Mouse (Mus musculus) heart, embryonic 10.5 days (tissue): ENCODE results near the gene Irf7. TPM values are rescaled to one million over a fixed set of nuclear protein-coding genes. Genes with fewer than 3 reads are reported as not detected.

Source experiments
- DNase-seq: peaks from one replicate; pipeline ENCODE4 v3.0.0-alpha.2; 2017; ENCODE audit warnings: low spot score
- H3K27ac ChIP-seq: fragments of 300-500 bp; sonication (generic); 2 replicates; pipeline ENCODE4 v1.5.1; 2016; ENCODE audit warnings: mild to moderate bottlenecking
- H3K27me3 ChIP-seq: fragments of 300-500 bp; sonication (generic); 2 replicates; pipeline ENCODE4 v1.6.1; 2016; ENCODE audit warnings: mild to moderate bottlenecking; ENCODE audit not compliant: poor library complexity, insufficient read depth, severe bottlenecking
- H3K36me3 ChIP-seq: fragments of 300-500 bp; sonication (generic); 2 replicates; pipeline ENCODE4 v1.6.1; 2016; ENCODE audit warnings: mild to moderate bottlenecking, moderate library complexity
- H3K4me1 ChIP-seq: fragments of 300-500 bp; sonication (generic); 2 replicates; pipeline ENCODE4 v1.6.1; 2016; ENCODE audit warnings: mild to moderate bottlenecking
- H3K4me3 ChIP-seq: fragments of 300-500 bp; sonication (generic); 2 replicates; pipeline ENCODE4 v1.5.1; 2016; ENCODE audit warnings: mild to moderate bottlenecking, moderate library complexity
- H3K9me3 ChIP-seq: fragments of 300-500 bp; sonication (generic); 2 replicates; pipeline ENCODE4 v1.6.1; 2016; ENCODE audit warnings: mild to moderate bottlenecking, moderate library complexity
- WGBS: fragments of 180-500 bp; shearing (Covaris S2); methylation state at CpG from one replicate; pipeline ENCODE4 v1.1.7; 2016; 5-methylcytosine and 5-hydroxymethylcytosine counted together
- polyA plus RNA-seq: library from polyadenylated mRNA; unstranded; fragments of >200 nt; fragmentation: Nextera tagmentation; extraction: Ambion mirVana; gene quantifications from 2 replicates; pipeline ENCODE4 v1.2.1, GENCODE M21; 2016

Gene Irf7
- polyA plus RNA-seq, 1 experiment from 2014 or later = 0.39 TPM

DNA sequence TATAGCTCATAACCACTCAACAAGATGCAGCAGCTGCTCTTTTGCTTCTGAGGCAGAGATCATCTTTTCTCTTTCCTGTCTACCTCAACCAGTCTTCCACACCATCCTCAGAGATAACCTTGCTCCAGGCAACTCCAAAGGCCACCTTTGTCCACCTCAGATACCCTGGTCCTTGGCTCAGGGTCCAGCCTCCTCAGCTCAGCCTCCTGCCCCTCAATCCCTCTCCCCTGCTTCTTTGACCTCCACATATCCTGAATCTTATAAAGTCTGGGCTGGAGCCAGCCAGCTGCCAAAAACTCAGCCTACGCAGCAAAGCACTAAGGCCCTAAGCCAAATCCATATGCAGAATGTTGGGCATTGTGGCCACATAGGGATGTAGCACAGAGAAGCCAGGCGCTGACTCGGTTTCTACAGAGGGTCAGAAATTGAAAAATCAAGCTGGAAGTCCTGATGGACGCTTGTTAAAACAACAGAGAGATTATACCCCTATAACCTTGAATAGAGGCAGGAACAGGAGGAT lies 43.5 kb downstream of the Irf7 start:
- H3K27ac ChIP-seq = peak overlapping the region; percentile 96
- H3K4me3 ChIP-seq = no peak overlapping the region
- H3K9me3 ChIP-seq = no peaks in the 10 kb centered on the region
- no peaks in the 10 kb centered on the region for H3K27me3 ChIP-seq
- WGBS = 87% methylated on average over 4 of the region's 4 CpGs
- peaks cover 17% of the 10 kb centered on the region for H3K36me3 ChIP-seq
- peaks cover 34% of the 10 kb centered on the region for H3K4me1 ChIP-seq
- no peak for DNase-seq

GRCm38 (mm10) chr7:141222126-141222467 lies 44.2 kb downstream of the Irf7 start:
- Histone ChIP-seq H3K9me3 (no peaks in the 10 kb centered on the region), H3K36me3 (peaks cover 24% of the 10 kb centered on the region), H3K4me1 (peaks cover 41% of the 10 kb centered on the region), H3K27ac (peak overlapping the region; percentile 96), H3K27me3 (no peaks in the 10 kb centered on the region), H3K4me3 (peak overlapping the region; percentile 71)
- WGBS = 10% methylated on average over 8 of the region's 8 CpGs
- DNase-seq = no peak

DNA sequence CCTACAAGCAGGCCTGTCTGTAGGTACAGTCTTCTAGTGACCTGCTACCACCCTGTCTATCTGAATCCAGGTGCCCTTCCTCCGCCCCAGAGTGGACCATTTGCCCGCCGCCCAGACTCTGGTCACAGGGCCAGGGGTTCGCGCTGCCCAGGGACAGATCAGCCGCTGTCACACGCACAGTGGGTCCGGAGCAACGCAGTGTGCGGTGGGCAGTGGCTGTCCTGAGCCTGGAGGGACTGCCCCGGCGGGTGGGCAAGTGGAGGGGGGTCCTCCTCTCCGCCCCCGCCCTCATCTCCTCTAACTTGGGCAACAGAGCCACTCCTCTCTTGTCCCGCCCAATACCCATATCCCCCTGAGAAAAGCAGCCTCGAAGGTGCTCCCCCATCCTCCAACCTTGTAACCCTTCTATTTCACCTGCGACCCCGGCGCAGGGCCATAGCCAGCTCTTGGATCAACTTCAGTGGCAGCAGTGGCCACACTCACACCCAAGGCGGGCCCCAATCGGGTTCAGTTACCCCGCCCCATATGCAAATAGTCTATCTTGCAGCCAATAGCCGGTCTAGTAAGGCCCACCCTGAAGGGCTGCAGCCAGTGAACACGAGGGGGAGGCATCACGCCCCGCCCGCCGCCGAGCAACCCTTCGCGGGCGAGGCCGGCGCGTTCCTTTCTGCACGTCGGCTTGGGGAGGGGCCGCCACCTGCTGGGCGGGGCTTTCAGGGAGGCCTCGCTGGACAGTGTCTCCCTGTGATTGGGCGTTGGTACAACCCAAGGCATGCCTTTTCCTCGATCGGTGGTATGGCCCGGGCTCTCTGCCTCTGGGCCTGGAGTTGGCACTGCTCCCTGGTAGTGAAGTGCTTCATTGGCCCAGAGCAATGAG lies 44.8 kb downstream of the Irf7 start:
- H3K27ac ChIP-seq = peak overlapping the region; percentile 96
- no peaks in the 10 kb centered on the region for H3K27me3 ChIP-seq
- WGBS = 2% methylated on average over 44 of the region's 44 CpGs
- H3K4me1 ChIP-seq = peaks cover 47% of the 10 kb centered on the region
- peaks cover 24% of the 10 kb centered on the region for H3K36me3 ChIP-seq
- H3K4me3 ChIP-seq = peak overlapping the region; percentile 71
- DNase-seq = peak; percentile 100
- no peaks in the 10 kb centered on the region for H3K9me3 ChIP-seq

GRCm38 (mm10) chr7:141220377-141220776 lies 45.9 kb downstream of the Irf7 start:
- 79% methylated on average over 1 of the region's 1 CpGs for WGBS
- Histone ChIP-seq H3K27me3 (no peaks in the 10 kb centered on the region), H3K27ac (peak overlapping the region; percentile 96), H3K4me3 (peak overlapping the region; percentile 71), H3K4me1 (peaks cover 54% of the 10 kb centered on the region), H3K9me3 (no peaks in the 10 kb centered on the region), H3K36me3 (peaks cover 24% of the 10 kb centered on the region)
- no peak for DNase-seq

- H3K4me1 ChIP-seq = peaks cover 60% of the 10 kb centered on the region
- H3K27ac ChIP-seq = peak overlapping the region; percentile 37; the same call in 1 of the 2 replicates
Observed at GRCm38 (mm10) chr7:141219558-141220099, 46.7 kb downstream of the Irf7 start.

DNA sequence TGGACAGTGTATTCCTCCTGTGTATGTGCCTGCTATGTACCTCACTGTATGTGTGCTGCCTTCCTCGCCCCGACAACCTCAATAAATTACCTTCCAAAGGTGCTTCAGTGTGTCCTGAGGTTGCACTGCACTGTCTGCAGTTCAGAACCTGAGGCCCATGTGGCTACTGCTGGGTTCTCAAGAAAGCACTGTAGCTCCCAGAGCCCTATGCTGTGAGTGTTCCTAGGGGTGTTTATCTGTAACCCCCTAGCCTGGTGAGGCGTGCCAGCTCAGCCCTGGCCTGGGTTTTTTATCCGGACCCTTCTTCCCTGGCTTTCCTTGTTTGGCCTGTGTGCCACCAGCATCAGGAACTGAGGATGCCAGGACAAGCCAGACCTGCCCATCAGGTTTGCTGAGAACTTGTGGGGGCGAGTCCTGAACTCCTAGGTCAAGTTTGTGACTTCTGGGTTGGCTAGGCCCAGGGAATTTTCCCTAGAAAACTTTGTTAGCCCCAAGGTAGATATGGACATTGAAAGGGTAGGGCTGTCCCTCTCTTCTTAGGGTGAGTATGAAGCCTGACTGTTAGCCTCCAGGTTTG lies 47.6 kb downstream of the Irf7 start:
- 91% methylated on average over 5 of the region's 5 CpGs for WGBS
- no peaks in the 10 kb centered on the region for H3K9me3 ChIP-seq
- H3K27ac ChIP-seq = no peak overlapping the region
- peaks cover 68% of the 10 kb centered on the region for H3K4me1 ChIP-seq
- H3K4me3 ChIP-seq = no peak overlapping the region
- 0 out of 2 replicates have a peak, but pooled peaks cover 2% of the 10 kb centered on the region for H3K27me3 ChIP-seq
- peaks cover 24% of the 10 kb centered on the region for H3K36me3 ChIP-seq
- no peak for DNase-seq

More at GRCm38 (mm10) chr7:141219558-141220099, 46.7 kb downstream of the Irf7 start:
- 88% methylated on average over 1 of the region's 1 CpGs for WGBS
- H3K36me3 ChIP-seq = peaks cover 24% of the 10 kb centered on the region
- H3K4me3 ChIP-seq = no peak overlapping the region
- H3K27me3 ChIP-seq = no peaks in the 10 kb centered on the region
- no peaks in the 10 kb centered on the region for H3K9me3 ChIP-seq
- no peak for DNase-seq

- H3K4me3 ChIP-seq = no peak overlapping the region
- peaks cover 71% of the 10 kb centered on the region for H3K4me1 ChIP-seq
- 0 out of 2 replicates have a peak overlapping the region, but pooled peaks have one; percentile 12 for H3K27ac ChIP-seq
- peaks cover 24% of the 10 kb centered on the region for H3K36me3 ChIP-seq
- H3K27me3 ChIP-seq = 0 out of 2 replicates have a peak, but pooled peaks cover 3% of the 10 kb centered on the region
- WGBS = 82% methylated on average over 3 of the region's 3 CpGs
- no peak for DNase-seq
- no peaks in the 10 kb centered on the region for H3K9me3 ChIP-seq
Observed at GRCm38 (mm10) chr7:141218141-141218540, 48.1 kb downstream of the Irf7 start.

- peaks cover 67% of the 10 kb centered on the region for H3K4me1 ChIP-seq
- H3K9me3 ChIP-seq = no peaks in the 10 kb centered on the region
- H3K27me3 ChIP-seq = 0 out of 2 replicates have a peak, but pooled peaks cover 3% of the 10 kb centered on the region
- peaks cover 24% of the 10 kb centered on the region for H3K36me3 ChIP-seq
- peak overlapping the region; percentile 75; the same call in 1 of the 2 replicates for H3K4me3 ChIP-seq
- 0 out of 2 replicates have a peak overlapping the region, but pooled peaks have one; percentile 12 for H3K27ac ChIP-seq
- WGBS = 89% methylated on average over 17 of the region's 17 CpGs
- no peak for DNase-seq
Observed at GRCm38 (mm10) chr7:141217343-141218013, 48.8 kb downstream of the Irf7 start.

DNA sequence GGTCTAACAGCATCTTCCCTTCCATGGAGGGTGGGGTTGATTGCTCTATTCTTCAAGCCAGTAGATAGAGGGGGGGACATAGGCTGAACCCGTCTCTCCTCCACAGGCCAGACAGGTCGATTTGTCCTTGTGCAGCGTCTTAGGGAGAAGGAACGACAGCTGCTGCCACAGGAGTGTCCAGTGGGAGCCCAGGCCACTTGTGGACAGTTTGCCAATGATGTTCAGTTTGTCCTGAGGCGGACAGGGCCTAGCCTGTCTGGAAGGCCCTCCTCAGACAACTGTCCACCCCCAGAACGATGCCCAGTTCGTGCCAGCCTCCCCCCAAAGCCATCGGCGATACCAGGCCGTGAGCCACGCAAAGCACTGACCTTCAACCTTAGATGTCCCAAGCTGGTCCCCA lies 49.4 kb downstream of the Irf7 start:
- 85% methylated on average over 11 of the region's 11 CpGs for WGBS
- DNase-seq = no peak
- Histone ChIP-seq H3K27me3 (0 out of 2 replicates have a peak, but pooled peaks cover 3% of the 10 kb centered on the region), H3K36me3 (peaks cover 24% of the 10 kb centered on the region), H3K4me1 (peaks cover 61% of the 10 kb centered on the region), H3K9me3 (no peaks in the 10 kb centered on the region), H3K27ac (peak overlapping the region; percentile 80), H3K4me3 (peak overlapping the region; percentile 75)

- DNase-seq = peak; percentile 89
Observed at GRCm38 (mm10) chr7:141215880-141216733, 50.2 kb downstream of the Irf7 start.

DNA sequence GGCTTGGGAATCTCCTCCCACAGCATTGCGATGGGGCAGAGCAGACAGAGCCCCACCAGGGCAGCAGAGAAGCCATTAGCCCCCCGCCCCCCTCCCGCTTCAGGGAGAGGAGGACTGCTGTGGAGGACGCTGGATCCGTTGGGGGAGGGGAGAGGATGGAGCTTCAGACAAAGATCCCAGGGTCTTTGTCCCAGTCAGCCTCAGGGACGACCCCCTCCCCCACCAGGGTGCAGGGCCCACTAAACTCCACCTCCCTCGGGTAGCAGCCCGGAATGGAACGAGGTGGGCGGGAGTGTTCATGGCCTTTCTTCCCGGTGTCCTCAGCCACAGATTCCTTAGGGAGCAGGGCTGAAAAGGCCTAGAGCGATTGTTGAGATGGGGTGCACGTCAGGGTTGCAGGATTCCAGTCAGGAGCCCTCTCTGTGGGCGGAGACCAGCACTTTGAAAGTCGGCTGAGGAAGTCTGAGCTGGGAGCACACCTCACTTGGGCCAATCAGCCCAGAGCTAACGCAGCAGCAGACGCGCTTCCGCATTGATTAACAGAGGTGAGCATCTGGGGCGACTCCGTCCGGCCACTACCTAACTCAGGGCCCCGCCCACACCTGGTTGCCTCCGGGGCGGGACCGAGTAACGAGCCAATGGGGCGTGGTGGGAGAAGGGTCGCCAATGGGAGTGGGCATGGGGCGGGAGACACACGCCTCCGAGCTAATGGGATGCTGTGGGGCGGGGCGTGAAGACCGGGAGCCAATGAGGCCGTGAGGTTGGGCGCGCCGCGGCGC lies 51.0 kb downstream of the Irf7 start, which contains the start of gene Rassf7:
Gene Rassf7 (plus strand): TSS at position 760 of the 779 bp plus-strand sequence.
- peak; percentile 99 for DNase-seq
- 1% methylated on average over 41 of the region's 41 CpGs for WGBS
- Histone ChIP-seq H3K27ac (peak within 1 kb of the TSS; percentile 80), H3K36me3 (peaks cover 24% of the 10 kb centered on the region), H3K4me3 (peak within 1 kb of the TSS; percentile 75), H3K4me1 (peaks cover 51% of the 10 kb centered on the region), H3K9me3 (no peaks in the 10 kb centered on the region), H3K27me3 (peaks cover 8% of the 10 kb centered on the region; the same call in 1 of the 2 replicates)

More at GRCm38 (mm10) chr7:141215880-141216733, 50.2 kb downstream of the Irf7 start:
- WGBS = 2% methylated on average over 42 of the region's 42 CpGs
- no peaks in the 10 kb centered on the region for H3K9me3 ChIP-seq
- peaks cover 3% of the 10 kb centered on the region; the same call in 1 of the 2 replicates for H3K27me3 ChIP-seq
- peaks cover 56% of the 10 kb centered on the region for H3K4me1 ChIP-seq
- peak overlapping the region; percentile 75 for H3K4me3 ChIP-seq
- H3K36me3 ChIP-seq = peaks cover 24% of the 10 kb centered on the region
- peak overlapping the region; percentile 80 for H3K27ac ChIP-seq
